Comparison of ENCODE assay signal across 28 mouse cellular contexts in genomic region chr4:143277319-143277718, GRCm38 (mm10). TPM values are rescaled to one million over a fixed set of nuclear protein-coding genes. Genes with fewer than 3 reads are reported as not detected.
A peak's percentile ranks its signal among the peaks of the same experiment; 100 is the strongest.
DNase-seq lines count a peak whose midpoint lies in the region; ATAC-seq lines count a peak whose summit lies in the region.
"Had no signal": no experiment of that assay in that cellular context is flagged by ENCODE, and none has a peak within 500 bp of the region (broad histone marks: within the 10 kb centered on the region; RNA-seq: fewer than 3 reads in every experiment).

No protein-coding gene starts in this region.

- H3K4me2 ChIP-seq in hindbrain, embryonic 13.5 days: no peak overlapping the region
- H3K4me2 ChIP-seq: heart, embryonic 15.5 days; kidney, embryonic 15.5 days; limb, embryonic 12.5 days; midbrain, embryonic 11.5 days had no signal

- no peak for DNase-seq in hindbrain, embryonic 10.5 days (ENCODE audit: low spot score)
- DNase-seq in 416B (ENCODE audit: low read depth): peak; percentile 37
- DNase-seq in ovary, postnatal 36 days (ENCODE audit: low spot score): no peak
- DNase-seq in right cerebral cortex, adult 18-20 months: no peak
- DNase-seq in left cerebral cortex, postnatal 36 days (ENCODE audit: low spot score in 2 of 2): no peak
- DNase-seq: adrenal gland, postnatal 10 days; cerebellum, adult 11 months; cerebellum, adult 9-11 months; forebrain, postnatal 0 days; gastrocnemius, postnatal 14 days; heart, adult 11 months; kidney, adult 11 months; kidney, postnatal 25 days; liver, postnatal 0 days; lung, postnatal 36 days; right cerebral cortex, postnatal 4 days had no signal

- WGBS in hindbrain, embryonic 13.5 days: 91% methylated on average over 6 of the region's 6 CpGs
- 94% methylated on average over 6 of the region's 6 CpGs for WGBS in hindbrain, embryonic 10.5 days

- no peak for ATAC-seq in hindbrain, embryonic 13.5 days (ENCODE audit: low FRiP score)
- ATAC-seq in granulocyte monocyte progenitor cell, adult 5-6 weeks (replicated peaks; ENCODE audit: poor library complexity, severe bottlenecking): peak; percentile 71
- ATAC-seq: liver, postnatal 0 days had no signal

- H3K27ac ChIP-seq in hindbrain, embryonic 13.5 days: peak overlapping the region; percentile 83; the same call in 1 of the 2 replicates
- H3K27ac ChIP-seq in hindbrain, embryonic 10.5 days: no peak overlapping the region
- H3K27ac ChIP-seq: heart, embryonic 10.5 days; heart, embryonic 15.5 days; kidney, embryonic 15.5 days; limb, embryonic 12.5 days; neural tube, embryonic 15.5 days had no signal

- no peaks in the 10 kb centered on the region for H3K27me3 ChIP-seq in hindbrain, embryonic 13.5 days
- H3K27me3 ChIP-seq in hindbrain, embryonic 10.5 days (ENCODE audit: insufficient read depth, poor library complexity, severe bottlenecking): no peaks in the 10 kb centered on the region
- no peaks in the 10 kb centered on the region for H3K27me3 ChIP-seq in megakaryocyte, embryonic 14.5 days (replicated peaks)
- H3K27me3 ChIP-seq: embryonic facial prominence, embryonic 13.5 days; heart, embryonic 15.5 days; kidney, embryonic 15.5 days; limb, embryonic 12.5 days; neural tube, embryonic 15.5 days had no signal

- peaks cover 6% of the 10 kb centered on the region; the same call in 1 of the 2 replicates for H3K36me3 ChIP-seq in hindbrain, embryonic 13.5 days
- H3K36me3 ChIP-seq in hindbrain, embryonic 10.5 days: peaks cover 58% of the 10 kb centered on the region
- no peaks in the 10 kb centered on the region for H3K36me3 ChIP-seq in megakaryocyte, embryonic 14.5 days (replicated peaks; ENCODE audit: low read length)
- H3K36me3 ChIP-seq: G1E; heart, embryonic 15.5 days; neural tube, embryonic 15.5 days had no signal

- H3K9me3 ChIP-seq in hindbrain, embryonic 13.5 days: no peaks in the 10 kb centered on the region
- no peaks in the 10 kb centered on the region for H3K9me3 ChIP-seq in hindbrain, embryonic 10.5 days
- H3K9me3 ChIP-seq in megakaryocyte, embryonic 14.5 days: peaks cover 47% of the 10 kb centered on the region
- H3K9me3 ChIP-seq: embryonic facial prominence, embryonic 13.5 days; heart, embryonic 10.5 days; heart, embryonic 15.5 days; kidney, embryonic 15.5 days; limb, embryonic 12.5 days; neural tube, embryonic 15.5 days had no signal

- H3K4me3 ChIP-seq in hindbrain, embryonic 13.5 days: no peak overlapping the region
- H3K4me3 ChIP-seq in hindbrain, embryonic 10.5 days: no peak overlapping the region
- H3K4me3 ChIP-seq in megakaryocyte, embryonic 14.5 days (replicated peaks): peak overlapping the region; percentile 30
- H3K4me3 ChIP-seq: embryonic facial prominence, embryonic 13.5 days; heart, embryonic 10.5 days; heart, embryonic 15.5 days; kidney, embryonic 15.5 days; limb, embryonic 12.5 days; neural tube, embryonic 15.5 days had no signal

- H3K4me1 ChIP-seq in hindbrain, embryonic 13.5 days (replicated peaks): peaks cover 23% of the 10 kb centered on the region
- H3K4me1 ChIP-seq in hindbrain, embryonic 10.5 days (replicated peaks): peaks cover 28% of the 10 kb centered on the region
- H3K4me1 ChIP-seq in megakaryocyte, embryonic 14.5 days: peaks cover 4% of the 10 kb centered on the region; the same call in 1 of the 2 replicates

- intact Hi-C loops in left cerebral cortex, postnatal 36 days (cut with DNase I): no loop called here

- H3K9ac ChIP-seq in hindbrain, embryonic 13.5 days: no peak overlapping the region
- H3K9ac ChIP-seq: embryonic facial prominence, embryonic 13.5 days; forebrain, postnatal 0 days; heart, embryonic 15.5 days; kidney, embryonic 15.5 days; limb, embryonic 12.5 days; liver, postnatal 0 days; neural tube, embryonic 15.5 days had no signal

RNA-seq across cellular contexts. Expression of gene Pdpn, which starts 22.0 kb away (rescaled TPM):
- polyA plus RNA-seq in hindbrain, embryonic 13.5 days (2015; fragmentation: Nextera tagmentation; extraction: Ambion mirVana): 71.2 and 77.9 TPM in 2 replicates
- polyA plus RNA-seq in hindbrain, embryonic 10.5 days (2016; fragmentation: Nextera tagmentation; extraction: Ambion mirVana): 85.2 and 113 TPM in 2 replicates
- total RNA-seq in granulocyte monocyte progenitor cell, adult 5-6 weeks (2014; fragmentation: Nextera tagmentation): not detected in 2 replicates
- total RNA-seq in granulocyte monocyte progenitor cell, adult 5-6 weeks (2017): not detected in 2 replicates
- not detected in 2 replicates for polyA plus RNA-seq in megakaryocyte, embryonic 14.5 days (2012; ENCODE audit: insufficient read depth, low replicate concordance)
- total RNA-seq in left cerebral cortex, postnatal 36 days (2021): 10 to 100 TPM; 13.3 to 15.1 TPM
- total RNA-seq: liver, adult 2 months had no signal
- polyA plus RNA-seq: G1E had no signal

Comparison
In these comparisons a context has a peak if more than half of its experiments do, and no peak if none do; other contexts are left out.
1. RNA of gene Pdpn, which starts 22.0 kb away (polyA plus RNA-seq): 85.2 to 113 TPM in hindbrain, embryonic 10.5 days and 71.2 to 77.9 TPM in hindbrain, embryonic 13.5 days; not detected in megakaryocyte, embryonic 14.5 days; every median in the first group is over 10 times any median in the second.